Mouse (Mus musculus) forebrain, embryonic 13.5 days (tissue): ENCODE measurements around the gene Slc38a9. TPM values are rescaled to one million over a fixed set of nuclear protein-coding genes. Genes with fewer than 3 reads are reported as not detected.

ENCODE experiments used
- ATAC-seq: fragments of 200-750 bp; cut with Nextera tagmentation; 2 replicates; pipeline ENCODE4 v1.8.0; 2017
- H3K27ac ChIP-seq: fragments of 300-500 bp; sonication (generic); 2 replicates; pipeline ENCODE4 v1.5.1; 2015; ENCODE audit warnings: inconsistent platforms, mild to moderate bottlenecking, moderate library complexity
- H3K27me3 ChIP-seq: fragments of 300-500 bp; sonication (generic); 2 replicates; pipeline ENCODE4 v1.6.1; 2015; ENCODE audit warnings: mild to moderate bottlenecking, inconsistent platforms
- H3K36me3 ChIP-seq: fragments of 300-500 bp; sonication (generic); 2 replicates; pipeline ENCODE4 v1.6.1; 2015; ENCODE audit warnings: mild to moderate bottlenecking, inconsistent platforms; ENCODE audit not compliant: poor library complexity, severe bottlenecking
- H3K4me1 ChIP-seq: fragments of 300-500 bp; sonication (generic); 2 replicates; pipeline ENCODE4 v1.6.1; 2015; ENCODE audit warnings: inconsistent platforms
- H3K4me2 ChIP-seq: fragments of 300-500 bp; sonication (generic); 2 replicates; pipeline ENCODE4 v1.6.1; 2015; ENCODE audit warnings: inconsistent platforms, mild to moderate bottlenecking, moderate library complexity
- H3K4me3 ChIP-seq: fragments of 300-500 bp; sonication (generic); 2 replicates; pipeline ENCODE4 v1.5.1; 2015; ENCODE audit warnings: mild to moderate bottlenecking, inconsistent platforms
- H3K9ac ChIP-seq: fragments of 300-500 bp; sonication (generic); 2 replicates; pipeline ENCODE4 v1.6.1; 2015; ENCODE audit warnings: mild to moderate bottlenecking, inconsistent platforms
- H3K9me3 ChIP-seq: fragments of 300-500 bp; sonication (generic); replicated peaks from 2 replicates; pipeline ENCODE4 v1.6.1; 2016; ENCODE audit warnings: inconsistent platforms
- WGBS: fragments of 180-500 bp; shearing (Covaris S2); methylation state at CpG from one replicate; pipeline ENCODE4 v1.1.7; 2015; 5-methylcytosine and 5-hydroxymethylcytosine counted together
- polyA plus RNA-seq: library from polyadenylated mRNA; unstranded; fragments of >200 nt; fragmentation: Nextera tagmentation; extraction: Ambion mirVana; gene quantifications from 2 replicates; pipeline ENCODE4 v1.2.1, GENCODE M21; 2015

The Slc38a9 gene
- polyA plus RNA-seq = 25.1 and 26.6 TPM in 2 replicates

DNA sequence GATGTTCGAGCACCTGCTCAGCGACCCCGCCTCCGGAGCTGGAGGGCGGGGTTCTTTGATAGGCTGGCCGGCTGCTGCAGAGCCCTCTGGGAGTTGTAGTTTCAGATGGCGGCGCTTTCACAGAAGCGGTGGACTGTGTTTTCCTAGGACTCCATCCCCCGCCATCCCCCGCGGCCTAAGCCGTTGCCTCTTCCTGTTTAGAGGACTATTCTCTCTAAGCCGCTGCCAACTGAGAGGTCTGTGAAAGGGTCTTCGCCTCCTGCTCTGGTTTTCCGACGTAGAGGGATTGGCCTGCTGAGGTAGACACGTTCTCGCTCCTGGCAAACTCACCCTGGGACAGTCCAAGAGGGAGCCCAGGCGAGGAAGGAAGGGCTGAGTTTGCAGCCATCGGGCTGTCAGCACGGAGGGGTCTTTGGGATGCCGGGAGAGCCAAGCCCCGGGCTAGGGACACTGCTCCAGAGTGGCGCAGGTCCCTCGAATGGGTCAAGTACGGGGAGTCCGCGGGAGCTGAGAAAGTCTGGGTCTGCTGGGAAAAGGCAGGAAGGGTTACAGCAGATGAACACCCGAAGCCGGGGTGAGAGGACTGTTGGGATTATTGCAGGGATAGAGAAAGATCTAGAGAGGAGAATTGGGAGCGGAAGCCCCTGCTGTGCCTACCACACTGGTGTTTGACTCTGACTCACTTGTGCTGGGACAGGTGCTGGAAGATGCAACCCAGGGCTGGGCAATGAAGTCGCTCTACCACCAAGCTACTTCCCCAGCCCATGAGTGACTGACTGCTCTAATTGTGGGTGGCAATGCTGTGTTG is at the start of gene Slc38a9:
Gene Slc38a9 (plus strand): TSS at position 178 of the 808 bp plus-strand sequence.
- H3K27me3 ChIP-seq = no peaks in the 10 kb centered on the region
- peak within 1 kb of the TSS; percentile 61; the same call in 1 of the 2 replicates for H3K27ac ChIP-seq
- peak within 1 kb of the TSS; percentile 73 for H3K4me2 ChIP-seq
- H3K36me3 ChIP-seq = no peaks in the 10 kb centered on the region
- H3K9ac ChIP-seq = peak within 1 kb of the TSS; percentile 85
- WGBS = 1% methylated on average over 33 of the region's 33 CpGs
- H3K9me3 ChIP-seq = no peaks in the 10 kb centered on the region
- H3K4me1 ChIP-seq = peaks cover 7% of the 10 kb centered on the region
- ATAC-seq = peak; percentile 100
- H3K4me3 ChIP-seq = peak within 1 kb of the TSS; percentile 76

DNA sequence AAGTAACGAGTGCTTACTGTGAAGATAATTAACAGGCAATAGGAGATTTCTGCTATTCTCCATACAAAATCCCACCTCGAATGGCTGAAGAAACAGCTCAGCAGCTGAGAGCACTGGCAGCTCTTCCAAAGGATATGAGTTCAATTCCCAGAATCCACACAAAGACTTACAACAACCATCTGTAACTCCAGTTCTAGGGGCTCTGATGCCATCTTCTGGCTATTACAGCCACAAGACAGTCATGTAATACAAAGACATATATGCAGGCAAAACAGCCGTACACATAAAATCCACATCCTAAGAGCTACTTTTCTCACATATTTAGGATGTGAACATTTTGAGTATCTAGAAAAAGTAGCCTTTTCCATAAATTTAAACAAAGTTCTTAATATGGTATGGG is 39.0 kb upstream of the Slc38a9 start:
- ATAC-seq = no peak
- Histone ChIP-seq H3K9me3 (no peaks in the 10 kb centered on the region), H3K9ac (no peak overlapping the region), H3K4me1 (no peaks in the 10 kb centered on the region), H3K36me3 (no peaks in the 10 kb centered on the region), H3K4me3 (no peak overlapping the region), H3K27ac (no peak overlapping the region), H3K4me2 (no peak overlapping the region), H3K27me3 (no peaks in the 10 kb centered on the region)
- WGBS = 69% methylated on average over 3 of the region's 3 CpGs

DNA sequence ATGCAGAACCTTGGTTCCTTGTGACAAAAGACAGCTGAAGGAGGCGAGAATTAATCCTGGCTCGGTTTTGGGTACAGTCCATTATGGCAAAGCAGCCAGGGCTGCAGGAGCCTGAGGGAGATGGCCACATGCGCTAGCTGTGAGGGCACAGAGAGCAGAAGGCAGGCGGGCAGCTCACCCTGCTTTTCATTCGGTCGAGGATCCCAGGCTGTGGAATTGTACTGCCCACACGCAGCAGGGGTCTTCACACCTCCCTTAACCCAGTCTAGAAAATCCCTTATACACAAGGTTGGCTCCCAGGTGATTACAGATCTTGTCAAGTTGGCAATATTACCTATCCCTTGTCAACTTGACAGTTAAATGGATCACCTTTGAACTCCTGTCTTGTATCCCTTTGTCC is 36.9 kb upstream of the Slc38a9 start:
- H3K9ac ChIP-seq = no peak overlapping the region
- no peak for ATAC-seq
- H3K4me2 ChIP-seq = no peak overlapping the region
- no peaks in the 10 kb centered on the region for H3K4me1 ChIP-seq
- H3K4me3 ChIP-seq = no peak overlapping the region
- no peaks in the 10 kb centered on the region for H3K9me3 ChIP-seq
- H3K27me3 ChIP-seq = no peaks in the 10 kb centered on the region
- no peak overlapping the region for H3K27ac ChIP-seq
- no peaks in the 10 kb centered on the region for H3K36me3 ChIP-seq
- WGBS = 51% methylated on average over 7 of the region's 7 CpGs

DNA sequence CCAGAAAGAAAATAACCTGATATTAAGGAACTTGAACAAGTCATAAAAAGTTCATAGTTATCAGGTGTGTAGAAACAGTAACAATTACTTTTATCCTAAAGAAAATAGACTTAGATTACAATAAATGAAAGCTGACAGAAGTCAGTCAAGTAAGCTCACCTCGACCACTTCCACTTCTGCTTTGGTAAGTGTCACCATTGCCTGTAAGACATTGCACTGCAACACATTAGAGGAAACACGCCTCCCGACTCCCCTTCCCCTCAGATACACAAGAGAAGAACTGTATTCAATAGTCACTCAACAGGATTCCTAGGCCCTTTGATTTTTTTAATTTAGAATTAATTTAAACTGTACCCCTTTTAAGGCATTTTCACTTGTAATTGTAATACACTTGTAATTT is 35.9 kb upstream of the Slc38a9 start:
- WGBS = 84% methylated on average over 3 of the region's 3 CpGs
- Histone ChIP-seq H3K36me3 (no peaks in the 10 kb centered on the region), H3K4me2 (no peak overlapping the region), H3K27me3 (no peaks in the 10 kb centered on the region), H3K27ac (no peak overlapping the region), H3K4me3 (no peak overlapping the region), H3K9me3 (no peaks in the 10 kb centered on the region), H3K4me1 (no peaks in the 10 kb centered on the region), H3K9ac (no peak overlapping the region)
- no peak for ATAC-seq

DNA sequence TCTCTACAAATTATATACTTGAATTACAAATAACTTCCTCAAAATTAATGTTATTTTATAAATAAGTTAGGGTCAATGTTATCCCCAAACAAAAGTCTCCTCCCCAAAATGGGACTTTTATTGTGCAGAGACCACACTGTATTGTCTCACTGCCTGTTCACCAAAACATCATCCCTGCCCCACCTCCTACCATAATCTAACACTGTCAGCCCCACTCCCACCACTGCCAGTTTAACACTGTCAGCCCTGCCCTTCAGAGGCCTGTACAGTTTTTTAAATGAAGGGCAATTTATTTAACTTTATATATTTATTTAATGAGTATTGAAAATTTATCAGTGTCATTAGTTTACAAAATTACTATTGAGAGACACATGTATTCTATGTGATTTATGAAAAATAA is 35.0 kb upstream of the Slc38a9 start:
- H3K4me1 ChIP-seq = no peaks in the 10 kb centered on the region
- H3K9me3 ChIP-seq = no peaks in the 10 kb centered on the region
- H3K27ac ChIP-seq = no peak overlapping the region
- no peaks in the 10 kb centered on the region for H3K36me3 ChIP-seq
- H3K27me3 ChIP-seq = no peaks in the 10 kb centered on the region
- ATAC-seq = no peak
- H3K4me3 ChIP-seq = no peak overlapping the region
- no peak overlapping the region for H3K9ac ChIP-seq
- no peak overlapping the region for H3K4me2 ChIP-seq

DNA sequence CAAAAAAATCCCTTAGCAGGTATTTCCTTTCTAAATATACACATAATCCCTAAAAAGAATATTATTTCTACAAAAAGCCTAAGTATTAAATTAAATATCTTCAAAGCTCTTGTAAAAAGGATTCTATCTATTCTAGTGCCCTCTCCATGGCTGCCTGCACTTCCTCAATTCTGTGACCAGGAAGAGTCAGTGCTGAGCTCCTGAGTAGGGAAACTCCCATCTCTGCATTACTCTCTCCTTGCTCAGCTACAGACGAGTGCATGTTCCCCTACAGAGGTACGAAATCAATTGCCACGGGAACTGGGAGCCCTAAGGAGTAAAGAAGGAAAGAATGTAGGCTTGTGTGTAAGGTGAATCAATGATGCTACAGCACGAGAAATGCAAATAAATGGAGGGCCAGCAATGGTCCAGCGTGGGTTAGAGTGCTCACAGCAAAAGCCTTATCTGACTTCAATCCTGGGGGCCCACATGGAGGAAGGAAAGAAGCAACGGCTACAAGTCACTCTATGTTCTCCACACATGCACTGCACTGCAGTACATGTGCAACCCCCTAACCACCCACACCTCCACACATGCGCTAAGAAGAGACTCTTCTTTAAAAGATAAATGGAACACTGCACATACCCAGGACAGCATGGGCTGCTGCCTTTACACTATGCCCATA is 25.2 kb upstream of the Slc38a9 start:
- no peak for ATAC-seq
- 76% methylated on average over 7 of the region's 7 CpGs for WGBS
- no peak overlapping the region for H3K27ac ChIP-seq
- H3K27me3 ChIP-seq = no peaks in the 10 kb centered on the region
- H3K4me1 ChIP-seq = no peaks in the 10 kb centered on the region
- no peak overlapping the region for H3K9ac ChIP-seq
- no peaks in the 10 kb centered on the region for H3K9me3 ChIP-seq
- no peak overlapping the region for H3K4me3 ChIP-seq
- no peaks in the 10 kb centered on the region for H3K36me3 ChIP-seq
- no peak overlapping the region for H3K4me2 ChIP-seq

DNA sequence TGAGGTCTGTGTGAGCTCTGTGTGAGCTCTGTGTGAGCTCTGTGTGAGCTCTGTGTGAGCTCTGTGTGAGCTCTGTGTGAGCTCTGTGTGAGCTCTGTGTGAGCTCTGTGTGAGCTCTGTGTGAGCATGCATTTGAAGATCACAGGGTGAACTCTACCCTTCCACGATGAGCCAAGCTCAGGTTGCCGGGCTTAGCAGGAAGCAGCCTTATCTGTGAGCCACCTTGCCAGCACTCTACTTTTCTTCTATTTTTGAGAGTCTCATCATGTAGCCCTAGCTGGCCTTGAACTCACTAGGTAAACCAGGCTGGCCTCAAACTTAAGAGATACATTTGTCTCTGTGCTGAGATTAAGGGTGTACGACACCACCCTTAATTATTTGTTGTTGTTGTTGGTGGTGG is 24.1 kb upstream of the Slc38a9 start:
- 37% methylated on average over 3 of the region's 3 CpGs for WGBS
- no peaks in the 10 kb centered on the region for H3K4me1 ChIP-seq
- H3K27me3 ChIP-seq = no peaks in the 10 kb centered on the region
- H3K4me3 ChIP-seq = no peak overlapping the region
- H3K4me2 ChIP-seq = no peak overlapping the region
- H3K27ac ChIP-seq = no peak overlapping the region
- ATAC-seq = no peak
- no peaks in the 10 kb centered on the region for H3K9me3 ChIP-seq
- H3K9ac ChIP-seq = no peak overlapping the region
- no peaks in the 10 kb centered on the region for H3K36me3 ChIP-seq

DNA sequence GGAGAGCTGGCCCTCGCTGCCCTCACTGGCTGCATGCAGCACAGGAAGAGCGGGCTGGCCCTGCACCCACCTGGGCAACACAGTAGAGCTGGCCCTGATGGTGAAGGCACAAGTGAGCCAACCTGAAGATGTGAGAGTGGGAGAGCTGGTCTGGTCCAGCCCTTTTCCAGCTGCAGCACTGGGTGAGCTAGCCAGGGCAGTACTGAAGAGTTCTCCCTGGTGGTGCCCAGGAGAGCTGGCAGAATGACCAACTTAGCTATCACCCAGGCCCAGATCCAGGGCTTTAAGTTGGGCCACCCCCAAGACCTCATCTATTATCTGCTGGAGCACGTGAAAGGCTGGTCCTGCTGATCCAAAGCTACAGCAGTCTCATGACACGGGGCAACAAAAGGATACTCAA is 21.4 kb upstream of the Slc38a9 start:
- no peak for ATAC-seq
- Histone ChIP-seq H3K4me3 (no peak overlapping the region), H3K9me3 (no peaks in the 10 kb centered on the region), H3K27me3 (no peaks in the 10 kb centered on the region), H3K4me1 (no peaks in the 10 kb centered on the region), H3K4me2 (no peak overlapping the region), H3K27ac (no peak overlapping the region), H3K36me3 (no peaks in the 10 kb centered on the region), H3K9ac (no peak overlapping the region)
- WGBS = 67% methylated on average over 4 of the region's 4 CpGs

DNA sequence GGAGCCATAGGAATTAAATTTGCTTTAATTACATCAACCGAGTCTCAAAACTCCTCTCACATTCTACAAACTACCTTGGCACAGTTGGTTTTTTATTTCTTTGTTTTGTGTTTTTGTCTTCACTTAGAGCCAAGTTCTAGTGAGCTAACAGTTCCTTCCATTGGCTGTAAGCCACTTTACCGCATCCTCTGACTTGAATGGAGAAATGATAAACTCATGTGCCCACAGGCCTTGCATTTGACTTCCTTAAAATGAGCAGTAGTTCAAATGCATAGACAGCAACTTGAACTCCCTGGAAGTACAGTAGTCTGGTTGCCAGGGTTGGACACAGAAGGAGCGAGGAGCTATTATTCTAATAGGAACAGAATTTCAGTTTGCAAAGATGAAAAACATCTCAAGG is 17.7 kb upstream of the Slc38a9 start:
- no peak overlapping the region for H3K4me3 ChIP-seq
- no peak overlapping the region for H3K27ac ChIP-seq
- WGBS = 89% methylated on average over 3 of the region's 3 CpGs
- ATAC-seq = no peak
- no peaks in the 10 kb centered on the region for H3K36me3 ChIP-seq
- H3K4me2 ChIP-seq = no peak overlapping the region
- H3K9ac ChIP-seq = no peak overlapping the region
- H3K4me1 ChIP-seq = no peaks in the 10 kb centered on the region
- H3K27me3 ChIP-seq = no peaks in the 10 kb centered on the region
- no peaks in the 10 kb centered on the region for H3K9me3 ChIP-seq

DNA sequence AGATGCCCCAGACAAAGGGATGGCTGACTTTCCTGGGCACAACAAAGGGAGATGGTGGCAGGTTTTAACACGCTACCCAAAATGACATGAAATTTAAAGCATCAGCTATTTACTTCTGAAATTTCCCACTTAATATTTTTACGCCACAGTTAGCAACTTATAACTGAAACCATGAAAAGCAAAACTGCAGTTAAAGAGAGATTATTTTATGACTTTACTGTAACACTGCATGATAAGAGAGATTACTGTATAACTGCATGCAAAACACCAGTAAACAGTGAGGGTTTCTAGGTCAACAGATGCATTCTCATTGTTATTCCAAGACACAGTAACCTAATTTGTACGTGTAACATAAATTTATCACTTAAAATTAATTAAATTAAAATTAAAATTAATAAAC is 15.6 kb upstream of the Slc38a9 start:
- no peak for ATAC-seq
- no peak overlapping the region for H3K4me3 ChIP-seq
- no peaks in the 10 kb centered on the region for H3K27me3 ChIP-seq
- H3K36me3 ChIP-seq = no peaks in the 10 kb centered on the region
- no peaks in the 10 kb centered on the region for H3K4me1 ChIP-seq
- H3K4me2 ChIP-seq = no peak overlapping the region
- no peaks in the 10 kb centered on the region for H3K9me3 ChIP-seq
- no peak overlapping the region for H3K27ac ChIP-seq
- no peak overlapping the region for H3K9ac ChIP-seq
- 83% methylated on average over 3 of the region's 3 CpGs for WGBS

DNA sequence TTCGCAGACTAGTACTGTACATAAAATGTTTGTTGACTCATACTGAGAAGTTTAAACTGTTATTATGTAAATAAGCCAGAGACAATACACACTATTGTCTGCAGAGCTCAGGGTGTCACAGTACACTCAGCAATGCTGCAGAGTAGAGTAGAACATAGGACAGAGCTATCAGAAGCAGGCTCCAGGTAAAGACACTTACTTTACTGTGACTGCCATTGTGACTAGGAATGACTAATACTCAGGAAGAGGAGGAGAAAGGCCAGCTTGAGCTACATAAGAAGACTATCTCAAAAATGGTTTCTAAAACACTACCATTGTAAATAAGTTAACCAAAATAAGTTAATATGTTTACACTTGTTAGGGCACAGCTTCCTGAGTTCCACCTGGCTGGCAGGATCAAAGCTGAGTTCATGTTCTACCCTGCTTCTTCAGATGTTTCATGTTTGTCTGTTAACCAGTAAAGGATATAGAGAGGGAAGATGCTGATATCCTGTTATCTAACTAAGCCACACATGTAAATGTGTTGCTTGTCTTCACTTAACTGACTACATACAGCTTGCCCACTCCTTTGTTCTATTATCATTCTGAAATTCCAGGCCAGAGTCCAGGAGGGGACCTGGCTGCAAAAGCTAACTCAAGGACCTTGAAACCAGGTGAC is 14.9 kb upstream of the Slc38a9 start:
- Histone ChIP-seq H3K4me3 (no peak overlapping the region), H3K4me2 (no peak overlapping the region), H3K27me3 (no peaks in the 10 kb centered on the region), H3K9me3 (no peaks in the 10 kb centered on the region), H3K36me3 (no peaks in the 10 kb centered on the region), H3K9ac (no peak overlapping the region), H3K4me1 (no peaks in the 10 kb centered on the region), H3K27ac (no peak overlapping the region)
- 91% methylated on average over 1 of the region's 1 CpGs for WGBS
- no peak for ATAC-seq

DNA sequence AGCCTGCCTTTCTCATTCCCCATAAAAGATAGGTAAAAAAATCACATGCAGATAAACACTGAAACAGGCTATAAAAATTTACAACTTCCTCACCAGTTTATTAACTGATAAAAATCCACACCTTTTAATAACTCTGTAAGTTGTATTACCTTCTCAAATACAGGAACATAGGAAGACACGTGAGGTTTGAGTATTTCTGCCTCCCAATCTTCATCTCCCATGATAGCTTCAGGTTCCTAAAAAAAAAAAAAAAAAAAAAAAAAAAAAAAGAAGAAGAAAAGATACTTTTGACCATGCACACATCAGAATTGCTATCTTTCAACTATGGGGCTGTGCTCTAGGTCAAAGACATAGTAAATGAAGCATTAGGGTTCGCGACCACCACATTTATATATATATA is 9.4 kb upstream of the Slc38a9 start:
- no peak for ATAC-seq
- Histone ChIP-seq H3K4me1 (no peaks in the 10 kb centered on the region), H3K9ac (no peak overlapping the region), H3K9me3 (peaks cover 13% of the 10 kb centered on the region), H3K27ac (no peak overlapping the region), H3K4me2 (no peak overlapping the region), H3K4me3 (no peak overlapping the region), H3K36me3 (no peaks in the 10 kb centered on the region), H3K27me3 (no peaks in the 10 kb centered on the region)
- WGBS = 92% methylated on average over 3 of the region's 3 CpGs
